Mouse (Mus musculus): ENCODE results near the gene Vax1. TPM values are rescaled to one million over a fixed set of nuclear protein-coding genes. Genes with fewer than 3 reads are reported as not detected.

Gene Vax1
- total RNA-seq, 2 experiments from 2014 or later: not detected

Other genes starting within 250 kb of the Vax1 start
- under 1 TPM in 1 of 2 experiments, not detected in 1; 0.24 TPM for gene Eno4, start 226.6 kb downstream of the Vax1 start, total RNA-seq (2021)
- gene Hspa12a, start 226.4 kb downstream of the Vax1 start, total RNA-seq (2021): 10 to 100 TPM; 37.5 to 46.5 TPM
- gene Shtn1, start 94.0 kb downstream of the Vax1 start, total RNA-seq (2021): 10 to 100 TPM in 1 of 2 experiments, 1 to 10 TPM in 1; 10.0 to 11.6 TPM
- not detected for gene Kcnk18, start 49.2 kb upstream of the Vax1 start, total RNA-seq (2021)
- 10 to 100 TPM; 17.3 to 29.7 TPM for gene Slc18a2, start 90.8 kb upstream of the Vax1 start, total RNA-seq (2021)
- 100 to 1,000 TPM; 647 to 808 TPM for gene Rps12-ps3, start 152.2 kb upstream of the Vax1 start, total RNA-seq (2021)
- 10 to 100 TPM; 31.9 to 33.3 TPM for gene Pdzd8, start 175.7 kb upstream of the Vax1 start, total RNA-seq (2021)

Data from adrenal gland, postnatal 10 days (tissue).